Mouse (Mus musculus) heart, adult 11 months (tissue): ENCODE results near the gene Gm14180.
"Not testable (repeated sequence)": the region's sequence is repeated elsewhere in the genome, so short reads cannot be mapped to it uniquely, and the experiment has no call there.

Experiments used
- DNase-seq: peaks from one replicate; pipeline ENCODE4 v3.0.0; 2022

Gene Gm14180

GRCm38 (mm10) chr11:99734190-99734589, at the start of gene Gm14180:
Gene Gm14180, minus strand, starts transcription at chr11:99734290.
- DNase-seq: peak; percentile 50

- no peak for DNase-seq
Measured at GRCm38 (mm10) chr11:99780604-99781003, 46.5 kb upstream of the Gm14180 start, which contains the start of gene Krtap4-8. Gene Krtap4-8, minus strand, starts transcription at chr11:99780704.

- no peak for DNase-seq
Measured at GRCm38 (mm10) chr11:99778401-99778800, 44.3 kb upstream of the Gm14180 start.

- not testable (repeated sequence) for DNase-seq
Measured at GRCm38 (mm10) chr11:99772813-99773212, 38.7 kb upstream of the Gm14180 start, which contains the start of gene Gm11595. Gene Gm11595, minus strand, starts transcription at chr11:99772913.

- DNase-seq: no peak
Measured at GRCm38 (mm10) chr11:99768410-99768809, 34.3 kb upstream of the Gm14180 start.

GRCm38 (mm10) chr11:99758877-99759276, 24.8 kb upstream of the Gm14180 start:
- no peak for DNase-seq

- no peak for DNase-seq
Measured at GRCm38 (mm10) chr11:99743985-99744384, 9.9 kb upstream of the Gm14180 start.

GRCm38 (mm10) chr11:99724061-99724460, 10.0 kb downstream of the Gm14180 start:
- DNase-seq: peak; percentile 65

- DNase-seq: peak; percentile 82
Measured at GRCm38 (mm10) chr11:99718759-99719158, 15.3 kb downstream of the Gm14180 start.

GRCm38 (mm10) chr11:99690463-99690862, 43.6 kb downstream of the Gm14180 start, which contains the start of gene Gm14190:
Gene Gm14190, minus strand, starts transcription at chr11:99690740.
- DNase-seq: peak; percentile 79

- not testable (repeated sequence) for DNase-seq
Measured at GRCm38 (mm10) chr11:99685235-99685634, 48.9 kb downstream of the Gm14180 start.
